8 mouse cellular contexts compared by ENCODE assay signal in genomic region chr12:112673576-112674091, GRCm38 (mm10). TPM values are rescaled to one million over a fixed set of nuclear protein-coding genes. Genes with fewer than 3 reads are reported as not detected.
DNase-seq lines count a peak whose midpoint lies in the region; ATAC-seq and TF ChIP-seq lines count a peak whose summit lies in the region.

No protein-coding gene starts in this region.

- H3K9me3 ChIP-seq in forebrain, embryonic 16.5 days (ENCODE audit: control insufficient read depth, low read length): no peaks in the 10 kb centered on the region
- no peaks in the 10 kb centered on the region for H3K9me3 ChIP-seq in intestine, postnatal 0 days (ENCODE audit: control insufficient read depth)
- no peaks in the 10 kb centered on the region for H3K9me3 ChIP-seq in lung, embryonic 14.5 days (ENCODE audit: low read depth, low read length)

- no peak for TF ChIP-seq CTCF in intestine, postnatal 0 days (IDR thresholded peaks at IDR 0.05; ENCODE audit: low read depth)
- TF ChIP-seq CTCF in lung, embryonic 14.5 days (IDR thresholded peaks at IDR 0.05; ENCODE audit: low read depth): no peak

- peak; percentile 51 to 66 for DNase-seq in left cerebral cortex, postnatal 36 days (ENCODE audit: low spot score in 2 of 2)
- DNase-seq in left cerebral cortex, adult 11 months (ENCODE audit: low spot score): no peak
- peak; percentile 55 for DNase-seq in adrenal gland, postnatal 25 days
- peak; percentile 60 for DNase-seq in lung, embryonic 14.5 days
- peak; percentile 70 for DNase-seq in right cerebral cortex, postnatal 4 days

- H3K4me1 ChIP-seq in forebrain, embryonic 16.5 days (replicated peaks; ENCODE audit: control insufficient read depth, insufficient read depth, low read length): peaks cover 45% of the 10 kb centered on the region
- H3K4me1 ChIP-seq in intestine, postnatal 0 days (replicated peaks; ENCODE audit: control insufficient read depth, insufficient read depth, low read length): peaks cover 18% of the 10 kb centered on the region
- H3K4me1 ChIP-seq in lung, embryonic 14.5 days (ENCODE audit: insufficient read depth): peaks cover 45% of the 10 kb centered on the region

- H3K27me3 ChIP-seq in forebrain, embryonic 16.5 days (replicated peaks; ENCODE audit: control insufficient read depth, insufficient read depth, low read length): peaks cover 8% of the 10 kb centered on the region
- H3K27me3 ChIP-seq in intestine, postnatal 0 days (replicated peaks; ENCODE audit: control insufficient read depth, insufficient read depth, low read length): no peaks in the 10 kb centered on the region
- H3K27me3 ChIP-seq in lung, embryonic 14.5 days (ENCODE audit: insufficient read depth, low read length): no peaks in the 10 kb centered on the region

- H3K9ac ChIP-seq in forebrain, embryonic 16.5 days (replicated peaks; ENCODE audit: low read depth, low read length): peak overlapping the region; percentile 99
- peak overlapping the region; percentile 98 for H3K9ac ChIP-seq in intestine, postnatal 0 days (ENCODE audit: low read depth, low read length)
- peak overlapping the region; percentile 98 for H3K9ac ChIP-seq in lung, embryonic 14.5 days

- H3K36me3 ChIP-seq in forebrain, embryonic 16.5 days (ENCODE audit: control insufficient read depth, insufficient read depth): peaks cover 9% of the 10 kb centered on the region; the same call in 1 of the 2 replicates
- peaks cover 28% of the 10 kb centered on the region for H3K36me3 ChIP-seq in intestine, postnatal 0 days (ENCODE audit: control insufficient read depth, insufficient read depth)
- peaks cover 33% of the 10 kb centered on the region for H3K36me3 ChIP-seq in lung, embryonic 14.5 days (ENCODE audit: insufficient read depth)

- under 1% methylated on average over 57 of the region's 68 CpGs for WGBS in forebrain, embryonic 16.5 days
- WGBS in intestine, postnatal 0 days: under 1% methylated on average over 65 of the region's 68 CpGs
- WGBS in lung, embryonic 14.5 days: 0% methylated on average over 54 of the region's 68 CpGs

- H3K4me2 ChIP-seq in forebrain, embryonic 16.5 days (ENCODE audit: low read length): peak overlapping the region; percentile 95
- peak overlapping the region; percentile 86 for H3K4me2 ChIP-seq in intestine, postnatal 0 days (replicated peaks; ENCODE audit: low read depth)
- H3K4me2 ChIP-seq in lung, embryonic 14.5 days: peak overlapping the region; percentile 96

- intact Hi-C loops in left cerebral cortex, postnatal 36 days (cut with DNase I): no loop called here

- peak overlapping the region; percentile 94 for H3K4me3 ChIP-seq in forebrain, embryonic 16.5 days (replicated peaks; ENCODE audit: low read length)
- H3K4me3 ChIP-seq in intestine, postnatal 0 days (ENCODE audit: low read depth, low read length): peak overlapping the region; percentile 95
- peak overlapping the region; percentile 96 for H3K4me3 ChIP-seq in lung, embryonic 14.5 days (ENCODE audit: low read depth, low read length)

- ATAC-seq in forebrain, embryonic 16.5 days: peak; percentile 30
- ATAC-seq in intestine, postnatal 0 days: peak; percentile 34; the same call in 1 of the 2 replicates
- ATAC-seq in lung, embryonic 14.5 days (ENCODE audit: insufficient read depth): peak; percentile 16
- no peak for ATAC-seq in erythroid progenitor cell, adult 5-6 weeks (replicated peaks; ENCODE audit: low FRiP score, poor library complexity, severe bottlenecking)

- H3K27ac ChIP-seq in forebrain, embryonic 16.5 days (ENCODE audit: low read length): peak overlapping the region; percentile 87
- H3K27ac ChIP-seq in intestine, postnatal 0 days (ENCODE audit: low read depth, low read length): peak overlapping the region; percentile 99
- H3K27ac ChIP-seq in lung, embryonic 14.5 days (ENCODE audit: low read depth): peak overlapping the region; percentile 97

RNA-seq across cellular contexts. Expression of gene Akt1, which starts 1.1 kb away (rescaled TPM):
- total RNA-seq in left cerebral cortex, postnatal 36 days (2021): 100 to 1,000 TPM; 143 to 162 TPM
- 395 and 413 TPM in 2 replicates for total RNA-seq in adrenal gland, postnatal 25 days (2021)
- polyA plus RNA-seq in forebrain, embryonic 16.5 days (2015; fragmentation: Nextera tagmentation; extraction: Ambion mirVana): 56.9 and 57.1 TPM in 2 replicates
- polyA plus RNA-seq in intestine, postnatal 0 days (2015; fragmentation: Nextera tagmentation; extraction: Ambion mirVana): 121 and 125 TPM in 2 replicates
- polyA plus RNA-seq in lung, embryonic 14.5 days (2014; fragmentation: Nextera tagmentation; extraction: Ambion mirVana): 140 and 166 TPM in 2 replicates
- total RNA-seq in erythroid progenitor cell, adult 5-6 weeks (2015; ENCODE audit: low replicate concordance): 22.6 and 24.1 TPM in 2 replicates
- total RNA-seq in erythroid progenitor cell, adult 5-6 weeks (2017; ENCODE audit: low replicate concordance): 24.5 and 40.9 TPM in 2 replicates

RNA-seq across cellular contexts. Expression of gene Zbtb42, which starts 5.0 kb away (rescaled TPM):
- total RNA-seq in left cerebral cortex, postnatal 36 days (2021): under 1 TPM; 0.70 to 0.81 TPM
- 7.9 and 12.8 TPM in 2 replicates for total RNA-seq in adrenal gland, postnatal 25 days (2021)
- polyA plus RNA-seq in forebrain, embryonic 16.5 days (2015; fragmentation: Nextera tagmentation; extraction: Ambion mirVana): 0.65 and 0.92 TPM in 2 replicates
- 8.1 and 8.3 TPM in 2 replicates for polyA plus RNA-seq in intestine, postnatal 0 days (2015; fragmentation: Nextera tagmentation; extraction: Ambion mirVana)
- 6.7 and 9.0 TPM in 2 replicates for polyA plus RNA-seq in lung, embryonic 14.5 days (2014; fragmentation: Nextera tagmentation; extraction: Ambion mirVana)
- total RNA-seq in erythroid progenitor cell, adult 5-6 weeks (2015; ENCODE audit: low replicate concordance): 10.1 TPM in 1 of 2 replicates, not detected in the other
- 0.39 TPM in 1 of 2 replicates, not detected in the other for total RNA-seq in erythroid progenitor cell, adult 5-6 weeks (2017; ENCODE audit: low replicate concordance)

RNA-seq across cellular contexts. Expression of gene Siva1, which starts 29.2 kb away (rescaled TPM):
- 10 to 100 TPM; 17.8 to 23.0 TPM for total RNA-seq in left cerebral cortex, postnatal 36 days (2021)
- total RNA-seq in adrenal gland, postnatal 25 days (2021): 34.8 and 46.0 TPM in 2 replicates
- polyA plus RNA-seq in forebrain, embryonic 16.5 days (2015; fragmentation: Nextera tagmentation; extraction: Ambion mirVana): 68.9 and 75.9 TPM in 2 replicates
- 52.6 and 54.5 TPM in 2 replicates for polyA plus RNA-seq in intestine, postnatal 0 days (2015; fragmentation: Nextera tagmentation; extraction: Ambion mirVana)
- polyA plus RNA-seq in lung, embryonic 14.5 days (2014; fragmentation: Nextera tagmentation; extraction: Ambion mirVana): 253 and 291 TPM in 2 replicates
- 62.0 and 125 TPM in 2 replicates for total RNA-seq in erythroid progenitor cell, adult 5-6 weeks (2015; ENCODE audit: low replicate concordance)
- total RNA-seq in erythroid progenitor cell, adult 5-6 weeks (2017; ENCODE audit: low replicate concordance): 136 and 176 TPM in 2 replicates

RNA-seq across cellular contexts. Expression of gene Cep170b, which starts 46.6 kb away (rescaled TPM):
- total RNA-seq in left cerebral cortex, postnatal 36 days (2021): 100 to 1,000 TPM; 258 to 267 TPM
- total RNA-seq in adrenal gland, postnatal 25 days (2021): 42.4 and 58.1 TPM in 2 replicates
- polyA plus RNA-seq in forebrain, embryonic 16.5 days (2015; fragmentation: Nextera tagmentation; extraction: Ambion mirVana): 18.8 and 22.9 TPM in 2 replicates
- 12.7 and 13.4 TPM in 2 replicates for polyA plus RNA-seq in intestine, postnatal 0 days (2015; fragmentation: Nextera tagmentation; extraction: Ambion mirVana)
- 21.4 and 23.1 TPM in 2 replicates for polyA plus RNA-seq in lung, embryonic 14.5 days (2014; fragmentation: Nextera tagmentation; extraction: Ambion mirVana)
- 1.3 TPM in 1 of 2 replicates, not detected in the other for total RNA-seq in erythroid progenitor cell, adult 5-6 weeks (2015; ENCODE audit: low replicate concordance)
- not detected in 2 replicates for total RNA-seq in erythroid progenitor cell, adult 5-6 weeks (2017; ENCODE audit: low replicate concordance)

RNA-seq across cellular contexts. Expression of gene Adssl1, which starts 53.8 kb away (rescaled TPM):
- 10 to 100 TPM; 14.3 to 25.8 TPM for total RNA-seq in left cerebral cortex, postnatal 36 days (2021)
- 17.8 and 21.0 TPM in 2 replicates for total RNA-seq in adrenal gland, postnatal 25 days (2021)
- polyA plus RNA-seq in forebrain, embryonic 16.5 days (2015; fragmentation: Nextera tagmentation; extraction: Ambion mirVana): 1.8 and 2.4 TPM in 2 replicates
- polyA plus RNA-seq in intestine, postnatal 0 days (2015; fragmentation: Nextera tagmentation; extraction: Ambion mirVana): 0.57 and 0.67 TPM in 2 replicates
- 3.8 and 5.0 TPM in 2 replicates for polyA plus RNA-seq in lung, embryonic 14.5 days (2014; fragmentation: Nextera tagmentation; extraction: Ambion mirVana)
- total RNA-seq in erythroid progenitor cell, adult 5-6 weeks (2015; ENCODE audit: low replicate concordance): 16.8 and 26.3 TPM in 2 replicates
- total RNA-seq in erythroid progenitor cell, adult 5-6 weeks (2017; ENCODE audit: low replicate concordance): 2.0 and 14.9 TPM in 2 replicates
